Mouse (Mus musculus): ENCODE results near the gene Grap.

DNA sequence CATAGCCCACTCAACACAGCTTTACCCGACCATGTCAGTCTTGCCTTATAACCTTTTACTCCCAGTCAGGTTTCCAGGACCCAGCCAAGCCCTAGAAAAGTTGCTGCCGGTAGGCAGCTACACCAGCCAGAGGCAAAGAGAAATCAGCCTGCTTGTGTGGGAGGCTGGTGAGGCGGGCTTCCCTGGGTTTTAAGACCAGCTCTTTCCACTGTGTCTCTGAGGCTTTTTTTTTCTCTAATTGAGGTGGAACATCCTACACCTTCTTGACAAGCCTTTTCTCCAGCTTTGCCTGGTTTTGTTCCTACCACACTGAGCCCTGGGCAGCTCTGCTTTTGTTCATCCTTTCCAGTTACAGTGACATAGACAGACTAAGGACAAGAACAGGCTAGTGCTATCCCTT, 41.9 kb upstream of the Grap start:
- TF ChIP-seq CTCF (IDR thresholded peaks at IDR 0.05; ENCODE audit: low read depth) (no peak), EP300 (optimal IDR thresholded peaks at IDR 0.05) (no peak)
